Mouse (Mus musculus) embryonic facial prominence, embryonic 15.5 days (tissue): ENCODE results near the gene Rps2. TPM values are rescaled to one million over a fixed set of nuclear protein-coding genes. Genes with fewer than 3 reads are reported as not detected.
"Not testable (repeated sequence)": the region's sequence is repeated elsewhere in the genome, so short reads cannot be mapped to it uniquely, and the experiment has no call there.

Source experiments
- ATAC-seq: fragments of 200-750 bp; cut with Nextera tagmentation; 2 replicates; pipeline ENCODE4 v1.8.0; 2017; ENCODE audit warnings: low read depth, moderate TSS enrichment; ENCODE audit not compliant: insufficient number of reproducible peaks, low FRiP score, low TSS enrichment
- H3K27ac ChIP-seq: fragments of 300-500 bp; sonication (generic); replicated peaks from 2 replicates; pipeline ENCODE4 v1.5.1; 2015; ENCODE audit warnings: mild to moderate bottlenecking, inconsistent platforms
- H3K27me3 ChIP-seq: fragments of 300-500 bp; sonication (generic); 2 replicates; pipeline ENCODE4 v1.6.1; 2015; ENCODE audit warnings: inconsistent platforms
- H3K36me3 ChIP-seq: fragments of 300-500 bp; sonication (generic); 2 replicates; pipeline ENCODE4 v1.6.1; 2015; ENCODE audit warnings: mild to moderate bottlenecking, inconsistent platforms
- H3K4me1 ChIP-seq: fragments of 300-500 bp; sonication (generic); 2 replicates; pipeline ENCODE4 v1.6.1; 2015; ENCODE audit warnings: inconsistent platforms
- H3K4me2 ChIP-seq: fragments of 300-500 bp; sonication (generic); replicated peaks from 2 replicates; pipeline ENCODE4 v1.6.1; 2015; ENCODE audit warnings: mild to moderate bottlenecking, inconsistent platforms
- H3K4me3 ChIP-seq: fragments of 300-500 bp; sonication (generic); replicated peaks from 2 replicates; pipeline ENCODE4 v1.5.1; 2015; ENCODE audit warnings: mild to moderate bottlenecking, inconsistent platforms
- H3K9ac ChIP-seq: fragments of 300-500 bp; sonication (generic); 2 replicates; pipeline ENCODE4 v1.6.1; 2015; ENCODE audit warnings: inconsistent platforms
- H3K9me3 ChIP-seq: fragments of 300-500 bp; sonication (generic); replicated peaks from 2 replicates; pipeline ENCODE4 v1.6.1; 2016; ENCODE audit warnings: inconsistent platforms
- WGBS: fragments of 180-500 bp; shearing (Covaris S2); methylation state at CpG from one replicate; pipeline ENCODE4 v1.1.7; 2015; 5-methylcytosine and 5-hydroxymethylcytosine counted together
- polyA plus RNA-seq: library from polyadenylated mRNA; unstranded; fragments of >200 nt; fragmentation: Nextera tagmentation; extraction: Ambion mirVana; gene quantifications from 2 replicates; pipeline ENCODE4 v1.2.1, GENCODE M21; 2015

Rps2 gene
- polyA plus RNA-seq, 1 experiment from 2014 or later: 1,508 TPM

DNA sequence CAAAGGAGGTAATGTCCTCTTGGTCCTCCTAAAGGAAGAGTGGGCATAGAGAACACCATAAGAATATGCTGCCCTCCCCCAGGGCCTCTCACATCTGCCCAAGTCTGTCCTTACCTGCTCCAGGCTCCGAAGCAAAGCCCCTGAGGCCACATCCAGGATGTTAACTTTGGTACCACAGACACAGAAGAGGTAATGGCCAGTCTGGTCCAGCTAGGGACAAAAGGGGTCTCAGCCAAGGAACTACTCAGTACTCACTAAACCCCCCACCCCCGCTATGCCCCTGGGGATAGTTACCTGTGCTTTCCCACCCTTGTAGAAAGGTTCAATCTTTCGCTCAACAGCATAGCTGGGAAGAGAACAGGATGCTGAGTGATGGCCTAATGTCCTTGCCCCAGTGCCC, 12.1 kb upstream of the Rps2 start:
- peaks cover 17% of the 10 kb centered on the region for H3K4me1 ChIP-seq
- H3K27ac ChIP-seq: no peak overlapping the region
- H3K9me3 ChIP-seq: no peaks in the 10 kb centered on the region
- H3K4me3 ChIP-seq: no peak overlapping the region
- H3K4me2 ChIP-seq: no peak overlapping the region
- H3K9ac ChIP-seq: no peak overlapping the region
- 91% methylated on average over 3 of the region's 3 CpGs for WGBS
- no peaks in the 10 kb centered on the region for H3K27me3 ChIP-seq
- no peak for ATAC-seq
- H3K36me3 ChIP-seq: peaks cover 41% of the 10 kb centered on the region

DNA sequence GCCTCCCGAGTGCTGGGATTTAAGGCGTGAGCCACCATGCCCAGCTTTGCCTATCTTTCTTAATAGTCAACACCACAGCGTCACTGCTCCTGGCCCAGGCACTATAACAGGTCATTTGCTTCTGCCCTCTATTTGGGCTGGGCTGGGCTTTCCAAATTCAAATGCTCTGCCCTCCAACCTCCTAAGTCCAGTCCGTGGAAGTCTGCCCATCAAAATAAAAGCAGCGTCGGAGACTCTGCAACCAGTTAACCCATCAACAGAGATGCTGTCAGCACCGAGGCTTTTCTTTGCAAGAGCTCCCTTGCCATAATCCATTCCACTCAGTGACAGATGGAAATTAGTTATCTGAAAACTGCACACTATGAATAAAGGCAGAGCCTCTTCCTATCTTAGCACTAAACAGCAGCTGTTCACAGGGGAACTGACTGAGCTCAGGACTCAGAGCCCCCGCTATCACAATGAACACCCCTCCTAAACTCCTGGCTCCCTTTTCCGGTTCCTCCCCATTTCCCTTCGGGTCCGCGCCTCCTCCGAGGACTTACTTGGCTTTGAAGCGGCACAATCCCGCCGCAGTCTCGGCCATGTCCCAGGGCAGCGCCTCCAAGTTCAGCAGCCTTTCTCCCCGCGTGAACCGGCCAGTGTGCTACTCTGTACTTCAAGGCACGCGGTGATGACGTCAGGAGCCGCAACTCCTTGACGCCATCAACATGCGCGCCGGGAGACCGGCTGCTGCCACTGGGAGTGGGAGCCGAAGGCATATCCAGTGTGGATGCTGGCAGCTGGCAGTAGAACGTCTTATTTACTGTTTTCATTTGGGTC, 10.7 kb upstream of the Rps2 start, which contains the start of gene Tbl3:
Gene Tbl3, minus strand, starts transcription at position 679 of the 819 bp plus-strand sequence.
- H3K4me2 ChIP-seq: peak within 1 kb of the TSS; percentile 72
- no peaks in the 10 kb centered on the region for H3K9me3 ChIP-seq
- ATAC-seq: peak; percentile 80
- H3K9ac ChIP-seq: peak within 1 kb of the TSS; percentile 79
- WGBS: 4% methylated on average over 32 of the region's 32 CpGs
- H3K4me1 ChIP-seq: peaks cover 17% of the 10 kb centered on the region
- H3K27ac ChIP-seq: peak within 1 kb of the TSS; percentile 84
- peak within 1 kb of the TSS; percentile 87 for H3K4me3 ChIP-seq
- H3K36me3 ChIP-seq: peaks cover 28% of the 10 kb centered on the region
- no peaks in the 10 kb centered on the region for H3K27me3 ChIP-seq

DNA sequence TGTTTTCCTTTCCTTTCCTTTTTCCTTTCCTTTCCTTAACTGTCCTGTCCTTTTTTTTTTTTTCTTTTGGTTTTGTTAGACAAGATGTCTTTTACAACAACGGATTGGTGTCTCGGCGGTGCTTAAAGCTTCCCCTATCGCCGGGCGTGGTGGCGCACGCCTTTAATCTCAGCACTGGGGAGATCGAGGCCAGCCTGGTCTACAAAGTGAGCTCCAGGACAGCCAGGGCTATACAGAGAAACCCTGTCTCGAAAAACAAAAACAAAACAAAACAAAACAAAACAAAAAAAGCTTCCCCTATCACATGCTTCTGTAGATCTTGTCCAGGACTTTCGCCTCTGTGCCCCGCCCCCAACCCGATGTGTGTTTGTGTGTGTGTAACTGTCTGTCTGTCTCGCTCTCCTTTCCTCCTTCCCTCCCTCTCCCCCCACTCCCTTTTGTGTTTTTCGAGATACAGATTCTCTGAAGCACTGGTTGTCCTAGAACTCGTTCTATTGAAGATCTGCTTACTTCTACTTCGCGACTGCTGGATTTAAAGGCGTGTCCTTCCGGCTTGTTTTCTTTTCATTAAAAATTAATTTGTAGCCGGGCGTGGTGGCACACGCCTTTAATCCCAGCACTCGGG, 10.0 kb upstream of the Rps2 start:
- Histone ChIP-seq H3K27me3 (no peaks in the 10 kb centered on the region), H3K9ac (peak overlapping the region; percentile 79; the same call in 1 of the 2 replicates), H3K4me1 (peaks cover 17% of the 10 kb centered on the region), H3K36me3 (peaks cover 22% of the 10 kb centered on the region), H3K27ac (peak overlapping the region; percentile 84), H3K4me3 (peak overlapping the region; percentile 87), H3K4me2 (peak overlapping the region; percentile 72), H3K9me3 (no peaks in the 10 kb centered on the region)
- no peak for ATAC-seq
- 3% methylated on average over 24 of the region's 24 CpGs for WGBS

DNA sequence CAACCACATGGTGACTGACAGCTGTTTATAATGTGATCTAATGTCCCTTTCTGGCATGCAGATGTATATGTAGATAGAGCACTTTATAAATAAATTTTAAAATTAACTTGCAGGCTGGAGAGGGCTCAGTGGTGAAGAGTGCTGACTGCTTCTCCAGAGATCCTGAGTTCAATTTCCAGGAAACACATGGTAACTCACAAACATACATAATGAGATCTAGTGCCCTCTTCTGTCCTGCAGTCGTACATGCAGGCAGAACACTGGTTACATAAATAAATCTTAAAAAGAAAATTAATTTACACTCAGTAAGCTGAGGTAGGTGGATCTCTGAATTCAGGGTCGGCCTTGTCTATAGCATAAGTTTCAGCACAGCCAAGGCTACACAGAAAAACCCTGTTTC, 9.3 kb upstream of the Rps2 start:
- Histone ChIP-seq H3K27me3 (no peaks in the 10 kb centered on the region), H3K4me3 (peak overlapping the region; percentile 87), H3K36me3 (peaks cover 19% of the 10 kb centered on the region), H3K27ac (no peak overlapping the region), H3K4me2 (peak overlapping the region; percentile 72), H3K9ac (no peak overlapping the region), H3K9me3 (no peaks in the 10 kb centered on the region), H3K4me1 (peaks cover 17% of the 10 kb centered on the region)
- no peak for ATAC-seq
- WGBS: 39% methylated on average over 2 of the region's 2 CpGs

DNA sequence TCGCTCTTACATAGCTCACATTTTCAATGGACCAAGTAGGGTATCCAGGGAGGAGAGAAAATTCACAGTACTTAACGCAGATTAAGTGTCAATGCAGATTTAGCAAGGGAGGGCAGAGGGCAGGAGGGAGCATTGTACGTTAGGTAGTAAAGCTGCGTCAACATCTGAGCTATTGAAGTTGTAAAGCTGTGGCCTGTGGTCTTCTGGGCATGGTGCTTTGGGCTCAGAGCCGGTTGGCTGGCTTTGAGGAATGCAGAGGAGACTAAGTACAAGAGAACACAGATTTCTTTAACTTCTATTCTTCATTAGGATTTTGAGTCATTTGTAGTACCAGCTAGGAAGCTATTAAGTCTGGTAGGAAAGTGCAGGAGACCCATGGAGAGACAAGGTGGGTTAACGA, 2.4 kb upstream of the Rps2 start:
- no peak overlapping the region for H3K4me2 ChIP-seq
- H3K4me1 ChIP-seq: peaks cover 7% of the 10 kb centered on the region
- no peaks in the 10 kb centered on the region for H3K9me3 ChIP-seq
- ATAC-seq: no peak
- 72% methylated on average over 6 of the region's 6 CpGs for WGBS
- H3K27ac ChIP-seq: no peak overlapping the region
- H3K9ac ChIP-seq: no peak overlapping the region
- H3K4me3 ChIP-seq: no peak overlapping the region
- peaks cover 21% of the 10 kb centered on the region for H3K36me3 ChIP-seq
- no peaks in the 10 kb centered on the region for H3K27me3 ChIP-seq

DNA sequence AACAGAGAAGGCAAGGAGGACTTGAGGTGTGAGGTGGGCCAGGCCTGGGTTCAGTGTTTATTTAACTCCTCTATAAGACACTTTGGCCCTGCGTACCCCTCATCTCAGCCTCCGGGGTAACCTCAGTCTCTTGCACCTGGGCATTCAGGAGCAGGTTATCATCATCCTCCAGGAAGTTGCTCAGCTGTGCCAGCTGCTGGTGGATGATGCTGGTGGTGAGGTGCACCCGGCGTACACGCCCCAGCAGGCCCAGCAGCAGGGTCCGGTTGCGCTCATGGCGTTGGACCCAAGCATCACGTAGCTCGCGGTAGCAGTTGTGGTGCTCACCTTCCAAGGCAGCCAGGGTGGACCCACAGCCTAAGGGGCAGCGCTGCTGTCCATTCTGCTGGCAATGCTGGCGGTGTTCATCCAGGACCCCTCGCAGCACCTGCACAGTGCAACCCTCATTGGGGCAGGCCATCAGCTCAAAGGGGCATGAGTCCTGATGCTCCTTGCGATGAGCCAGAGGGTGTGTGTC, 1.7 kb upstream of the Rps2 start:
- peaks cover 21% of the 10 kb centered on the region for H3K36me3 ChIP-seq
- no peaks in the 10 kb centered on the region for H3K27me3 ChIP-seq
- no peak for ATAC-seq
- 93% methylated on average over 15 of the region's 15 CpGs for WGBS
- no peak overlapping the region for H3K9ac ChIP-seq
- no peak overlapping the region for H3K27ac ChIP-seq
- H3K4me2 ChIP-seq: no peak overlapping the region
- H3K9me3 ChIP-seq: no peaks in the 10 kb centered on the region
- no peak overlapping the region for H3K4me3 ChIP-seq
- peaks cover 8% of the 10 kb centered on the region for H3K4me1 ChIP-seq

DNA sequence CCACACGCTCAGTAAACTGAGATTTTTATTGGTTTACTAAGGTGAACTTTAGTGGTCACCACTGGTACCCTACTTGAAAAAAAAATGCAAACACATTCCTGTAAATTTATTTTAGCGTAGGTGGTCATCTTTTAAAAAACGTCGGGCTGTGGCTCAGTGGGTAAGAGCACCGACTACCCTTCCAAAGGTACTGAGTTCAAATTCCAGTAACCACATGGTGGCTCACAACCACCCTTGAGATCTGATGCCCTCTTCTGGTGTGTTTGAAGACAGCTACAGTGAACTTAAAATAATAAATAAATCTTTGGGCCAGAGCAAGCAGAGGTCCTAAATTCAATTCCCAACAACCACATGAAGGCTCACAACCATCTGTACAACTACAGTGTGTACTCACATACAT, 1.0 kb downstream of the Rps2 start:
- H3K9me3 ChIP-seq, H3K27me3 ChIP-seq, H3K27ac ChIP-seq, ATAC-seq: not testable (repeated sequence)
- 58% methylated on average over 5 of the region's 5 CpGs for WGBS
- Histone ChIP-seq H3K36me3 (peaks cover 35% of the 10 kb centered on the region), H3K4me2 (peak overlapping the region; percentile 56), H3K4me1 (peaks cover 32% of the 10 kb centered on the region), H3K4me3 (peak overlapping the region; percentile 93), H3K9ac (peak overlapping the region; percentile 95)

DNA sequence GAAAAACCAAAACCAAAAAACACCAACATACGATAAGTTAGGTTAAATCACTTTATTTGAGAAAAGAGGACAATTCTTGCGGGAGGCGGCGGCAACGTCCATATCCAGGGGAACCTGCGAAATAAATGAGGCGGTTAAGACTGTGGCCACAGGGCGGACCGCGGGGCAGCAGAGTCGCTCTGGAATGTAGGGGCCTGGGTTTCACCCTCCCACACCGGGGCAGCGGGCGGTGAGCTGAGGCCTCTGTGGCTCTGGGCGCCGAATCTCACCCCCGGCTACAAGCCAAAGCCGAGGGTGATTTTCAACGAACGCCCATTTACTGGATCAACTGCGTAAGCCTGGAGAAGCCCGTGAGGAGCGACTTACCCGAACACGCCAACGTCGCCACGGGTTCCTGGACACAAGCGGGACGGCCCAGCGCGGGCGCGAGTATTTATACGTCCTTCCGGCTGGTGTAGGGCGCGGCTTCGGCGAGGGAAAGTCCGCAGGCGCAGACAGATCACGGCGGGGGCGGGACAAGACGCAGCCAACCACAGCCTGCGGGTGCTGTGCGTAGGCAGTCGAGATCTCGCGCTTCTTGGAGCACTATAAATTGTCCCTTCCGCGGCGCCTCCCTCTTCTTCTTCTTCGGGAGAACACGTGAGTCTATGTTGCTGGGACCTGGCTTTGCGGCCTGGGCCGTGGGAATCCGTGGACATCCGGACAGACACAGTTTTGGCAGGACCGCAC, 1.7 kb downstream of the Rps2 start:
- Histone ChIP-seq H3K9ac (peak overlapping the region; percentile 95), H3K36me3 (peaks cover 35% of the 10 kb centered on the region), H3K4me3 (peak overlapping the region; percentile 93), H3K27ac (peak overlapping the region; percentile 89), H3K9me3 (no peaks in the 10 kb centered on the region), H3K27me3 (no peaks in the 10 kb centered on the region), H3K4me1 (peaks cover 32% of the 10 kb centered on the region), H3K4me2 (peak overlapping the region; percentile 68)
- peak; percentile 99 for ATAC-seq
- under 1% methylated on average over 61 of the region's 61 CpGs for WGBS

DNA sequence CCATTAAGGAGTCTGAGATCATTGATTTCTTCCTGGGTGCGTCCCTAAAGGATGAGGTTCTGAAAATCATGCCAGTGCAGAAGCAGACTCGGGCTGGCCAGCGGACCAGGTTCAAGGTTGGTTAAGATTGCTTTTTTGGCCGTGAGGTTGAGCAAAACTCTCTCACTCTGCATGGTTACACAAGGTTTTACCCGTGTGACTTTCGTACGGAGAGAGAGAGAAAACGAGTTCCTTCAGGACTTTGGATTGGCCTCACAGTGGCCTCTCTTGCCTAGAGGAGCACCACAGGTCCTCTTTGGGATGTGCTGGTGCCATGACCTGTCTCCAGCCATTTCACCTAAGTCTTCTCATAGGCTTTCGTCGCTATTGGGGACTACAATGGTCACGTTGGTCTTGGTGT, 2.7 kb downstream of the Rps2 start:
- WGBS: 0% methylated on average over 11 of the region's 11 CpGs
- Histone ChIP-seq H3K36me3 (peaks cover 29% of the 10 kb centered on the region), H3K27ac (peak overlapping the region; percentile 89; the same call in 1 of the 2 replicates), H3K4me1 (peaks cover 32% of the 10 kb centered on the region), H3K4me2 (peak overlapping the region; percentile 68), H3K9ac (peak overlapping the region; percentile 78), H3K4me3 (peak overlapping the region; percentile 93)
- not testable (repeated sequence) for H3K27me3 ChIP-seq, H3K9me3 ChIP-seq, ATAC-seq

DNA sequence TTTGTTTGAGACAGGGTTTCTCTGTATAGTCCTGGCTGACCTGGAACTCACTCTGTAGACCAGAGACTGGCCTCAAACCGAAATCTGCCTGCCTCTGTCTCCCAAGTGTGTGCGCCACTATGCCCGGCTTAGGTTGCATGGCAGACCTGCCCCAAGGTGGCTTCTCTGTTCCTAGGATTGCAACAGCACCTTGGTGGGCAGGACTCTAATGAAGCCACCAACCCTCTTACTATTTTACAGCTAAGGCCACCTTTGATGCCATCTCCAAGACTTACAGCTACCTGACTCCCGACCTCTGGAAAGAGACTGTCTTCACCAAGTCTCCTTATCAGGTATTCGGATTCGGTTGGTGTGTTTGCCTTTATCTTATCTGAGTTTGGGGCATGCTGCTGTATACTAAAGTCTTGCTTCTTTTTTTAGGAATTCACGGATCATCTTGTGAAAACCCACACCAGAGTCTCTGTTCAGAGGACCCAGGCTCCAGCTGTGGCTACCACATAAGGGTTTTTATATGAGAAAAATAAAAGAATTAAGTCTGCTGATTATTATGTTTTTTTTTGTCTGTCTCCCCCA, 3.6 kb downstream of the Rps2 start:
- H3K27me3 ChIP-seq, H3K27ac ChIP-seq, ATAC-seq, H3K9me3 ChIP-seq: not testable (repeated sequence)
- Histone ChIP-seq H3K4me2 (peak overlapping the region; percentile 68), H3K4me1 (peaks cover 32% of the 10 kb centered on the region), H3K9ac (peak overlapping the region; percentile 22; the same call in 1 of the 2 replicates), H3K36me3 (peaks cover 24% of the 10 kb centered on the region), H3K4me3 (peak overlapping the region; percentile 93)
- WGBS: 67% methylated on average over 7 of the region's 7 CpGs
